Mouse (Mus musculus): ENCODE results near the gene Adig. TPM values are rescaled to one million over a fixed set of nuclear protein-coding genes. Genes with fewer than 3 reads are reported as not detected.
A peak's percentile ranks its signal among the peaks of the same experiment; 100 is the strongest.

Gene Adig
- total RNA-seq (2017): not detected in 2 replicates

DNA sequence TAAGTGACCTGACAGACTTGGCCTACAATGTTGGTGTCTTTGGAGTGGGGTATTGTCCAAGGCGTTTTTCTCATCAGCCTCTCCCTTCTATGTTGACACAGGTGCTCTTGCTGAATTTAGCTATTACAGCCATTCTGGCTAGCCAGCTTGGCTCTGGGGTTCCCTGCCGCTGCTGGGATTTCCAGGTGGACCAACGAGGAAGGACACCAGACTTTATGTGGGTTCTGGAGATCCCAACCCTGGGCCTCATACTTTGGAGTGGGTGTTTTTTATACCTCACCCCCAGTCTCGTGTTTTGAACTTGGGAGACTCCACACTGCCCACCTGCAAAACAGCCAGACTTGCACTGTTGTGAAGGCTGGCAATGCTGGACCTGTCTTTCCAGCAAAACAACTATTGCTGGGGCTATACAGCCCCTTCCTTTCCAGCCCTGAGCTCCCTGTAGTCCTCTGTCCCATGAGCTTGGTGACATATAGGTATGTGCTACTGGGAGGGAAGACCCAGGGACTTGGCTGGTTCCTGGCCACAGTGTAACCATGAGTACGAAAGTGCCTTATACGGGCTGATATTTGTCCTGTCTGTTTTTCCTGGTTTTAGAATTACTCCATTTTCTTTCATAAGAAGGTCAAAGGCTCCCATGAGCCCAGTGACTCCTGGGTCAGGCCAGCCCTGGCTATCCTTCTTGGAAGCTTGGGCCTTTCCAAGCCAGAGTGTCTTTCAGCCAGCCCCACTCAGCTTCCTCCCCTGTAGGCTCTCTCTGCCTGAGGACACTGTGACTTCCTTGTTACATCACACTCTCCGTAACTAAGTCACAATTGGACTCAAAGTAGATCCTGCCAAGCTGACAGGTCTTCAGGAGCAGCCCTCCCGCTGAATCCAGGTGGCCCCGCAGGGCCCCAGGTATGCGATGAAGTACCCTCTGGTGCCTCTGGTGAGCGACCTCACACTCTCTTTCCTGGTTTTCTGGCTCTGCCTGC, at the start of gene Adig:
Adig (plus strand) TSS at position 777 of the 977 bp plus-strand sequence.
- ATAC-seq (replicated peaks; ENCODE audit: low read depth, poor library complexity, severe bottlenecking): no peak

DNA sequence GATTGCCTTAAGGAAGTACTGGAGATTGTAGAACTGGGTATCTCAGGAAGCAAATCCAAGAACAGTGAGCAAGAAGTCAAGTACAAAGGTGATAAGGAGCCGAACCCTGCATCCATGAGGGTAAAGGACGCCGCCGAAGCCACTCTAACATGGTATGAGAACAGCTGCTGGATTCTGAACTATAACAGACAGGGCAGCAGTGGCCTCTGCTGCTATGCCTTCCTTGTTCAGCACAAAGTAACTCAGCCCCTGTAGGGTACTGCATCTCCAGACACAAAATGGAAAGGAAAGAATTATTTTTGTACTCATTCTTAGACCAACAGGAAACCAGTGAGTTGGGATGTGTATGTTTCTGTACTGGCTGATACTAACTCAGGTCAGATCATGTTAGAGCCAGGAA, 46.0 kb upstream of the Adig start:
- ATAC-seq (replicated peaks; ENCODE audit: low read depth, poor library complexity, severe bottlenecking): no peak

DNA sequence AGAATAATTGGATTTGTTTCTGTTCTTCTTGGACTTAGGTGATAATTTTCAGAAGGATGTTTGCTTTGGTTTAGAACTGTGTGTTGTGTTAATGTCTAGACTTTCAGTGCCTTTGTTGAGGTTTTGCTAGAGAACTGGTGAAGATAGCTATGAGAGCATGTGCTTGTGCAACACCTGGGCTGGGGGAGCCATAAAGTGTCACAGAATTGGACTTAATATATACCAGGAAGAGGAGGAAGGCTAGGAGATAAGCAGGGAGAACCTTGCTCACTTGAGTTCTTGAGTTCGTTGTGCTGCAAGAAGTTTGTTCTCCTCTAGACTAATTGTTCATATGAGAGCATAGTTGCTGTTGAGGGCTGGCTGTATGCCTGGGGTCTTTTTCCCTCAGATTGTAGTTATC, 44.8 kb upstream of the Adig start:
- ATAC-seq (replicated peaks; ENCODE audit: low read depth, poor library complexity, severe bottlenecking): no peak

DNA sequence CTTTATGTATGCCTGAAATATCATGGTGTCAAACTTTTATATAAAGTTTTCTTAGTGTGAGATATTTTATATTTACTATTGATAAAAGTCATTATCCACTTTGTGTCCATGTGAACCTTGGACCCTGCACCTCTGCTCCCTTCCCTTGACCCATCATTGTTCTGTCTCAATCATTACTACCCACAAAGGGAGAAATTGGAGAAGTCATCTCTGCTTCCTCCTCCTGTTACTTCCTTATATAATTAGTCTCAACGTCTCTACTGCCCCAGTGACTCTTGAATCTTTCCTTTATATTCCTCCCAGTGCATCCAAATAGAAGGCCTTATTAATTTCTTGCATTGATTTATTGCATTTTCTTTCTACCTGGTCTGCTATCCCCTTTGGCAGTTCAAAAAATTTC, 40.0 kb upstream of the Adig start:
- no peak for ATAC-seq (replicated peaks; ENCODE audit: low read depth, poor library complexity, severe bottlenecking)

DNA sequence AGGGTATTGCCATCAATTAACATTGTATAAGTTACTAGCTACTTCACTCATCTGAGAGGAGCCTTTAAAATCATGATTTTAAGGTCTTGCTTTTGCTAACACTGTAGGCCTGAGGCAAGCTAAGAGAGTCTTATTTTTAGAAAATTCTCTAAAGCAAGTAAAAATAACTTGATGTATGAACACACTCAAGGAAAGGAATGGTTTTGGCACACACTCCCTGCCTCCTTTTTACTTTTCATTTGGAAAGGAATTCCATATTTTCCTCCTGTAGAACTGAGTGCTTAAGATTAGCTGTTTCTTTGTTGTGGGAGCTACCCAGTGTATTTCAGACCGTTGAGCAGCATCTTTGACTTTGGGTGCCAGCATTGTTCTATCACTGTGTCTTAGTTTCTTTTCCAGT, 28.3 kb upstream of the Adig start:
- ATAC-seq (replicated peaks; ENCODE audit: low read depth, poor library complexity, severe bottlenecking): no peak

DNA sequence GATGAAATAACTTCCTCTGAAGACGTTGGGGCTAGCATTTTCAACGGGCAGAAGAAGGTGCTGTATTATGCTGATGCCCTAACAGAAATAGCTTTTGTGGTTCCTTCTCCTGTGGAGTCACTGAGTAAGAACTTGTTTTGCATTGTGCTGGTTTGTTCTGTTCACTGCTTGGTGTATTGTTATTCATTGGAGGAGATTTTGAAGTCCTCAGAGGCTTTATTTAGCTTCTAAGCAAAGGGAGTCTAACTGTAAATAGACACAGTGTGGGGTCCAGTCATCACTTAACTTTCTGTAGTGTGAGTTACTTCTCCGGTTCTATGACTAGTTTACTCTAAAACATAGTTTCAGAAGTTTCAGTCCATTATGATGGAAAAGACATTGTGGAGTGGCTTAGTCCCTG, 24.8 kb upstream of the Adig start:
- no peak for ATAC-seq (replicated peaks; ENCODE audit: low read depth, poor library complexity, severe bottlenecking)

DNA sequence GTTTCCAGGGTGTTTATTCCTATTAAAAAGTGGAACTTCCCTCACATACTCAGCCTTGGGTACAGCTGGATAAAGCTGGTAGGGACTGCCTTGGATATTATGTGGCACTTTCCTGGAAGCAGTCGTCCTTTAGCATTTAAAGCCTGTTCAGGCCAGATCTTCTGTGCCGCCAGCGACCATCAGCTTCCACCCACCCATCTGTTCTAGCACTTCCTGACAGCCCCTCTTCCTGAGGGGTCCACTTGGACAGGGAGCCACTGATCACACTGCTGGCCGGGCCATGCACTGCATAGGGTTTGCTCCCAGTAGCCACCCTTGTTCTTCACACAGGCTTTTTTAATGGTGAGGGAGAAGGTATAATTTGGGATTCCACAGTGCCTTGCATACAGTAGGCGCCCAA, 4.0 kb upstream of the Adig start:
- ATAC-seq (replicated peaks; ENCODE audit: low read depth, poor library complexity, severe bottlenecking): no peak

DNA sequence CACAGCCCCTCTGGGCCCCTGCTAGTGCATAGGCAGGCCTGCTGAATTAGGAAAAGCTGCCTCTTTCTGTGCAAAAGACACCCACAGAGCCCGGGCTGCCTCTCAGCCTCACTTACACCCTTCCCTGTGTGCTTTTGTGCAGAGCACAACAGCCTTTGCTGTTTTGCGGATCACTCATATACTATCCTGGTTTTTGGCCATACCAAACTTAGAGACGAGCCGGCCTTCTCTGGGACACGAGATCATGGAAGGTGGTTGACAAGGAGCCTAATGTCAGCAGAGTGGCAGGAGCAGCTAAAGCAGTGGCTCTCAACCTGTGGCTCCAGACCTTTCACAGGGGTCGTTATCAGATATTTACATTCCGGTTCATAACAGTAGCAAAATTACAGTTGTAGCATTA, 814 bp downstream of the Adig start:
- ATAC-seq (replicated peaks; ENCODE audit: low read depth, poor library complexity, severe bottlenecking): no peak

DNA sequence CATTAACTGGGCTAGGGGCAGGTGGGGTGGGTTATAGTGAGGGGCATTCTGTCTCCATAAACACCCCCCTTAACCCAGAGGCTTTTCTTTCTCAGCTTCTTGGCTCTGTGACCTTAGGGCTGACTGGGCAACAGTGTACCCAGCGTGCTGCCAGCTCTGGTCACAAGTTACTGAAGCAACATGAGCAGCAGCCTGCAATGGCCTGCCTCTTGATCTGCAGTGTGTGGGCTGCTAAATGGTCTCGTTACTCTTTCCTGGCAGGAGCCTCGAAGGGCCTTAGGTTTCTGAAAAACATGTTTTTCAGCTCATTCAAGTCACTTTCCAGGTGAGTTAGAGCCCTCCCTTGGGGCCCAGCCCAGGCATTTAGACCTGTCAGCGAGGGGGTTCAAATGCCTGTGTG, 1.3 kb downstream of the Adig start:
- no peak for ATAC-seq (replicated peaks; ENCODE audit: low read depth, poor library complexity, severe bottlenecking)

DNA sequence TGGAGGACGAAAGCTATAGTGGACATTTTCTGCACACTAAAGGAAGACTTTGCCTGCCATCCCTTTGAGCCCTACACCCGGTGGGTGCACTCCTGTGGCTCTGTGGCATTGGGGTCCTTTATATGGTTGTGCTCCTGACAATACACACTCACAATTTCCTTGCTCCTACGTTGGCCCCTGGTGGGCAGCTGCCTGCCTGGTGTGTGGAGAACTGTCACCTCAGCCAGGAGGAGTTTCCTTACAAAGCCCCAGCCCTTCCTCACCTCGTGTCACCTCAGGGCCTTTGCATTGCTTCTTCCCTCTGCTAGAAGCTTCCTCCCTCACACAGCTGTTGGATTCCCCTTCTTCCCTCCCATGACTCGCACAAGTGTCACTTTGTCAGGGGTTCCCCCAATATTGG, 4.1 kb downstream of the Adig start:
- ATAC-seq (replicated peaks; ENCODE audit: low read depth, poor library complexity, severe bottlenecking): no peak

DNA sequence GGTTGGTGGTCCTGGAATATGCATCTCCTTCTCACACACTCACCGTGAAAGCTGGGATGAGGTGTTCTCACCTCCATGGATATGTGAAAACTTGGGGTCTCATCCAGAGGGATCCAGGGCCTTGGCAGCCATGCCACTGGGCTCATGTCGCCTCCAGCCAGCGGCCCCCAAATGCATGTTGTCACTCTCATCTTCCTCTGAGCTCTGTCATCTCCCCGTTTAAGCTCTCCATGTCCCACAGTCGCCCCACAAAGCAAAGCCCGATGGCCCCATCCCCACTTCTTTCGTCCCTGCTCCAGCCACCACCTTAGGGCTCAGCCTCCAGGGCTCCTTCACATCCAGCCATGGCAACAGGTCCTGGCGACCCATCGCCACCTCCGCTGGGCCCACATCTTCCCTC, 4.6 kb downstream of the Adig start:
- no peak for ATAC-seq (replicated peaks; ENCODE audit: low read depth, poor library complexity, severe bottlenecking)

DNA sequence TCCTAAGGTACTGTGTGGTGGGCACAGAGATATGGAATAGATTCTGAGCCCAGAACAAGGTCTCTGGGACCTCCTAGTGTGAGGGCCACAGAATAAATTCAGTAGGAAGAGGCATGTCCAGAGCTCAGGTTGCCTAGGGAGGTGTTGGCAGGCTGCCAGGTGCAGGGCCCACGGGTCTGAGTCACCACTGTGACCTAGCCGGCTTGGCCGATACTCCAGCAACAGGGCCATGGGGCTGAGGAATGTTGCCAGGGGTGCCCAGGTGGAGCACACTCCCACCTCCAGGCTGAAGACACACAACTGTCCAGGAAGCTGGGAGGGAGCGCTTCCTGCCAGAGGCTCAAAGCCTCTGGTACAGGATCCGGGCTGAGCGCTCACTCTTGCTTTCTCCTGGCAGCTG, 8.3 kb downstream of the Adig start:
- no peak for ATAC-seq (replicated peaks; ENCODE audit: low read depth, poor library complexity, severe bottlenecking)

DNA sequence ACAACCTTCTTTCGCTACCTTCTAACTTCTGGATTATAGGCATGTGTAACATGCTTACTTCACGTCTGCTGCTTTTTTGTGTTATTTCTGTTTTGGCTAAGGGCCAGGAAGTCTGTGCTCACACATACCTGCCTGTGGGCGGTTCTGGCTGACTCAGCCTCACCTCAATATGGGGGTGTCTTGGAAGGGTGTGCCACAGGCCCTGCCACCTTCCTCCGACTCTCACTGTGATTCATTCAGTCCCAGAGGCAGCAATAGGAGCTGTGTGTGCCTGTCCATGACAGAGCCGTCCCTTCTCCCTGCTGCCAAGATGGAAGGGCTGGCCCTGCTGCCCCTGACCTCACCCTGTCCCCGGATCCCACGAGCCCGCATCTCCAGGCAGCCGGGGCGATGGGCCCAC, 10.1 kb downstream of the Adig start, which contains the start of gene Arhgap40:
Arhgap40 (plus strand) TSS at position 269 of the 400 bp plus-strand sequence.
- ATAC-seq (replicated peaks; ENCODE audit: low read depth, poor library complexity, severe bottlenecking): no peak

DNA sequence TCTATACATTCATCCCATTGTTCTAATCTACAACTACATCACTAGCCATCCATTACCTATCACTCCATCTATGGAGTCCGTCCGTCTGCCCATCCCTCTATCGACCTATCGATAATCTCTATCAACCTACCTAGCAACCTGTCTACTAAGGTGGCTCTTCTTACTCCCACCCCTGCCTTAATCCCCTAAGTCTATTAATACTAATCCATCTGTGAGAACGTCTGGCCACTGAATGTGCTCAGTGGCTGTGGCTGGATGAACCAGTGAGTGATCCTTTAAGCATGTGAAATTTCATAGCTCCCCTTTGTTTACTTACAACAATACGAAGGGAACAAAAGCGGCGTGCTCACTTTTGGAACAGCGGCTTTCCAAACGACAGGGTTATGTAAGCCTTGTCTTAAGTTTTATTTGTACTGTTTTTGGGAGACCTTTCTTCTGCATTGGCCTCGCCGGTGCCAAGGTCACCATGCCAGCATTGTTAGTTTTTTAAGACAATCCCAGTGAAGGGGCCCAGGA, 11.5 kb downstream of the Adig start:
- no peak for ATAC-seq (replicated peaks; ENCODE audit: low read depth, poor library complexity, severe bottlenecking)

DNA sequence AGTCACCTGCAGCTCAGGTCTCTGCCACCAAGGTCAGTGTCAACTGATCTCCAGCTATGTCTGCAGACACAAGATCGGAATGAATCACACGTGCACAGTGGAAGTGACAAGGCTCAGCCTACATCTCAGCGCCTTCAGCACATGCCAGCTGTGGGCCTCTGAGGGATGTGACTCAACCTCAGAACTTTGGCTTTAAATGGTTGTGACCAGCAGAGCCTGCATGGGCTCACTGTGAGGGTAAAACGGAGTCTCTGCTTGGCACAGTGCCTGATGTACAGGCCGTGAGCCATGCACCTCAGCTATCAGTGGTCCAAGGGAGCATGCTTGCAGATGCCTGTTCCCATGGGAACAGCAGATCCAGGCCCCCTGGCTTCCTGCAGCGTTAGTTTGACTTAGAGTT, 16.2 kb downstream of the Adig start:
- ATAC-seq (replicated peaks; ENCODE audit: low read depth, poor library complexity, severe bottlenecking): no peak

DNA sequence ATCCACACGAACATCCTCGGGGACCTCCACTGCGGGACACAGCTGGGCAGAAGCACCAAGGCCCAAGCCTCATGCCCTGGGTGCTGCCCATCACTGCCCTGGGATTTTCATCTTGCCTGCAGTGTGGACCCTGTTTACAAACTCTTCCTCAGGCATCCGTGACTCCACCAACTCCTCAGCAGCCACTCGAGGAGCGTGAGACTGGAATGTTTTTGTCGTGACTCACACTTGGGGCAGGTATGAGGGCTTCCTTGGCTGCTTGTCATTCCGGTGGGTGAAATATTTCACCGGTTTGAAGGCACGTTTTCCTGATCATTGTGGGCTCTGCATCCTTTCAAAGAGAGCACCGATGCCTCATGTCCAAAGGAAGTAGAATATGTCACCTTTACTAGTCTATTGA, 16.7 kb downstream of the Adig start:
- ATAC-seq (replicated peaks; ENCODE audit: low read depth, poor library complexity, severe bottlenecking): no peak

DNA sequence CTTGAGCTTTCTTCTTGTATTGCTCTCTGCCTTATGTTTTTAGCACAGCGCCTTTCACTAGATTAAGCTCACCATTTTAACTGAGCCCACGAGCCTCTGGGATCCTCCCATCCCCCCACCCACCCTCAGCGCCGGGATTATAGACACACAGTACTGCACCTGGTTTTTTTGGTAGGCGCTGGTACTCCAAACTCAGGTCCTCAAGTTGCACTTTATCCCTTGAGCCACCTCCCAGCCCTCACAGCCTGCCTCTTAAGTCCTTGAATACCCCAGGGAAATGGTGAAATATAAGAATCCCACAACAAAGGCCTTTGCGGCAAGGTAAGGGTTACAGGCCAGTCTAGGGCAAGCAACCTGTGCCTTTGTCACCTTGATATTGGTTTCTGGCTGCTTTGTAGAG, 17.4 kb downstream of the Adig start:
- ATAC-seq (replicated peaks; ENCODE audit: low read depth, poor library complexity, severe bottlenecking): no peak

DNA sequence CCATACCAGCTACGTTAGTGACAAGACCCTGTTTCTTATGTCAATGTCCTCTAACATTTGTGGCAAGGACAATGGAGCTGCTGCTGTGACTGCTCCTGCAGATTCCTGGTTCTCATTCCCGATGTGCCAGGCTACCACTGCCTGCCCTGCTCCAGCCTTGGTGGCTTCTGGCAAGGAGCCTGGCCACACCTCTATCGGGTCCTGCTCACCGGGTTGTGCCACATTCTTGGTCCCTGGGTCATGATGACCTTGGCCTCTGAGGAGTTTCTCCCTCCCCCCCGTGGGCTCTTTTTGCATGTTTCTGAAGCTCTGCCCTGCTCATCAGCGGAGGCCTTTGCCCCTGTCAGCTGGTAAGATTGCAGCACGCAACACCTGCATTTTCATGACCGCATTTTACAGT, 20.6 kb downstream of the Adig start:
- ATAC-seq (replicated peaks; ENCODE audit: low read depth, poor library complexity, severe bottlenecking): no peak

DNA sequence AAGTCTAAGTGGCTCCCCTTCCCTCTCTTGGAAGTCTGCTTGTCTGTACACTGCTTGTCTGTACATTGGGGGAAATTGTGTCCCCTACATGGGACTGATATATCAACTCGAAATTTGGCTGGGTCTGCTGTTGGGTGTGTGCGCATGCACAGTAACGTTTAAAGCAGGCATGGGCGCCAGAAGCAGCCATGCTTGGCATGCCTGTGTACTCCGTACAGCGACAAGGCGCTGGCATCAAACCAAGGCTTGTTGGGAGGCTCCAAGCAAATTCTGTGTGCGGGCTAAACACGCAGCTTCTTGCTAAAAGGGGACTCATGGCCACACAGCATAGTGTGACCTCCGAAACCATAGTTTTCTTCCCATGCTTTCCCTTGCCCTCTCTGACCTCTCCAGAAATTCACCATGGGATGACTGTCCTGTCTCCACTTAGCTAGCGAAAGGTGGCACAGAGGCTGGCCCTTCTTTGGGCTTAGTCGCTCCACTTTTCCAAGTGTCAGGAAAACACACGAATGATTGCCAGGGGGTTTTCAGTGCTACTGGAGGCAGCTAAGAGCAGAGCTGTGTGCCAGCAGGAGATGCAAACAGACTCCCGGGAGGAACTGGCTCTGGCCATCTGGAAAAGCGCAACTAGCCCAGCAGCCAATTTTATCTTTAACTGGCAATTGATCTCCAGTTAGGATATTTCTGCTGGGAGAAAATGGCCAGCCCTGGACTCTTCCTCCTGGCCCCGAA, 21.9 kb downstream of the Adig start:
- ATAC-seq (replicated peaks; ENCODE audit: low read depth, poor library complexity, severe bottlenecking): no peak

DNA sequence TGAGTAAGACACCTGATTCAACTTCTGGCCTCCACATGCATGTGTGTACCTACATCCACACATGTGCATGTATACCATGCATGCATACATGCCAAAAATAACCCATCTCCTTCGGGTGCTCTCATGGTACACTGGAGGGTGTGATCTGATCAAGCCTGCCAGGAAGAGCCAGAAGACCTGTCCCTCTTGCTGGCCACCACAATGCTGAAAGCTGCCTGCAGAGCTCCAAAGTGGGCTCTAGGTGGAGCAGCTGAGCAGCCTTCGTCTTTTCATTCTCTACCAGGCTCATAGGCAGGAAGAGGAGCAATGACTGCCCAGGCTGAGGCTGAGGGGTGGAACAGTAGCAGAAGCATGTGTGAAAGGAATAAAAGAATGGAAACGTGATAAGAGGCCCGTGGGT, 31.7 kb downstream of the Adig start:
- ATAC-seq (replicated peaks; ENCODE audit: low read depth, poor library complexity, severe bottlenecking): peak; percentile 97

DNA sequence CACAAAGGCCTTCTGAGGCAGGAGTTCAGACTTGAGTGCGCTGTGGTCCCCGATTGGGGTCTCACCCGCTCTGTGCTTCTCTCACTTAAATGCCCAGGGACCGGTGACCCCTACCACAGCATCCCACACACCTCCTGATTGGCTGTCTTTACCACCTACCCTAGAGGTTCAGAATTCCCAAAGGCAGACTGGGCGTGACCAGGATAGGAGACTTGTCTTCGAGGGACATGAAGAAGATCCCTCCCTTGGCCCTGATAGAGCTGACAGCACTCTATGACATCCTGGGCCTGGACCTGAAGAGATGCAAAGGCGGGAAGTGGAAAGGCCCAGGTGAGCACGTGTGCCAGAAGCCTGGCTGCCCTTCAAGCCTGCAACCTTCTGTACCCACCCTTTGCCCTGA, 32.1 kb downstream of the Adig start:
- no peak for ATAC-seq (replicated peaks; ENCODE audit: low read depth, poor library complexity, severe bottlenecking)

Measured in common myeloid progenitor, adult 5-6 weeks (primary cell).